Mouse (Mus musculus) heart, postnatal 4 days (tissue): ENCODE measurements around the gene Ccdc69. TPM values are rescaled to one million over a fixed set of nuclear protein-coding genes. Genes with fewer than 3 reads are reported as not detected.

ENCODE experiments used
- DNase-seq: peaks from one replicate; pipeline ENCODE4 v3.0.0; 2021
- total RNA-seq, 2 experiments: library from RNA; stranded (reverse); gene quantifications; 2 replicates each; pipeline ENCODE4 v1.2.3; 2021

The Ccdc69 gene
- total RNA-seq, 2 experiments from 2014 or later = 9.2 to 12.2 TPM

DNA sequence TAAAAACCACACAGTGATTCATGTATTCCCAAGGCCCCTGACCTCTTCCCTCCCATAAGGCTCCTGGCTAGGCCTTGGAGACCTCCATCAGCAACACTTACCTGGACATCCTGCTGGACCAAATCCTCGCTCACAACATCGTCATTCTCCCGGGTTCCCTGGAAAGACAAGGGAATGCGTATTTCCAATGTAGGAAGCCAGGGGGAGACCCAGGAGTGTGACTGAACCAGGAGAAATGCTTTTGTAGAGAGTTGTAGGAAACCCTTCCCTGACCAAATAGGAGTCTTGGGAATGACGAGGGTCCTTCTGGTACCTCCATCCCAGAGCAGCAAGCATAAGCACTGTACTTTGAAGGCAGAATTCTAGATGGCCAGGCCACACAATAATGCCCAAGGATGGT, 72.2 kb downstream of the Ccdc69 start:
- DNase-seq = no peak

DNA sequence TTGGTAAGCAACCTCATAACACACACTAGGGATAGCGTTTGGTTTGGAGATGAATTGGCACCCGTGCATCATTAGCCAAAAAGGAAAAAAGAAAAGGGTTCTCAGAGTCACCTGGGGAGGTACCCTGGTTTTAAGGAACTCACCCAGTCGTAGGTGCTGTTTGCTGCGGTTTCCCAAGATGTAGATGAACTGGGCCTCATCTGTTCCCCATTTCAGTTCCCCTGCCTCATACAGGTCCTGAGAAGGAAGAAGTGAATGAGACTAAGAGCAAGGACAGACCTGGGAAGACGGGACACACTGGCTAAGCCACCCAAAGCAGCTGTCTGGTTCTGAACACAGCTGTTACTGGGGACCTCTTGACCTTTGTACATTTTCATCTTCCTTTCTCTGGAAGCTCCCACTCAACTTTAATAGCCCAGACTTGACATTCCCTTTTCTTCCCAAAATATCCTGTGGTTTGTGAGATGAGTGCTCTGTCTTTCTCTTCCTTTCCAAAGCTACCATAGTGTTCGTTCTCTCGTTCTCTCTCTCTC, 72.9 kb downstream of the Ccdc69 start:
- DNase-seq = no peak

Other genes starting within 250 kb of the Ccdc69 start
- gene Lyrm7, start 217.2 kb downstream of the Ccdc69 start, total RNA-seq = 10 to 100 TPM; 20.3 to 28.3 TPM
- 100 to 1,000 TPM; 364 to 393 TPM for gene Hint1, start 211.7 kb downstream of the Ccdc69 start, total RNA-seq
- gene Gpx3, start 175.7 kb downstream of the Ccdc69 start, total RNA-seq = 100 to 1,000 TPM; 153 to 177 TPM
- 10 to 100 TPM; 29.5 to 33.7 TPM for gene Tnip1, start 115.2 kb downstream of the Ccdc69 start, total RNA-seq
- gene Anxa6, start 44.7 kb downstream of the Ccdc69 start, total RNA-seq = 100 to 1,000 TPM; 355 to 365 TPM
- 10 to 100 TPM; 12.4 to 13.1 TPM for gene Gm2a, start 20.0 kb upstream of the Ccdc69 start, total RNA-seq
- gene Slc36a3, start 73.6 kb upstream of the Ccdc69 start, total RNA-seq = not detected
- gene Slc36a2, start 106.9 kb upstream of the Ccdc69 start, total RNA-seq = 1 to 10 TPM; 2.9 to 3.7 TPM
- 10 to 100 TPM; 11.6 to 12.0 TPM for gene Slc36a1, start 126.2 kb upstream of the Ccdc69 start, total RNA-seq